ENCODE assay signal across 8 mouse cellular contexts in the genomic region with DNA sequence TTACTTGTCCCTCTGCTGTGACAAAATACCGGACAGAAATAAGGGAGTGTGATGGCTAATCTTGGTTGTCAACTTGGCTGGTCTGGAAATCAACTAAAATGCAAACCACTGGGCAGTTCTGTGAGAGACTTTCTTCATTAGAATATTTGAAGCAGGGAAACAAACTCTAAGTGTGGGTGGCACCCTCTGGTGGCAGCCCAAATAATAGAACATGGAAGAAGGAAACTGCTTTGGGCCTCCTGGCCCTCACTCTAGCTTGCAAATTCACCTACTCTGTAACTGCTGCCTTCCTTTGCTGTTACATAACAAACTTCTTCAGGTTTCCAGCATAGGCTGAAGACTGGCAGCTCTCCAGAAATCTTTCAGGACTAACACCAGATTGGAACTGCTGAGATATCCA. TPM values are rescaled to one million over a fixed set of nuclear protein-coding genes. Genes with fewer than 3 reads are reported as not detected.
DNase-seq lines count a peak whose midpoint lies in the region; ATAC-seq and TF ChIP-seq lines count a peak whose summit lies in the region.

No protein-coding gene starts in this region.

- TF ChIP-seq CTCF in lung, embryonic 14.5 days (IDR thresholded peaks at IDR 0.05; ENCODE audit: low read depth), result peak; percentile 74

- H3K4me3 ChIP-seq in lung, embryonic 14.5 days (ENCODE audit: low read depth, low read length), result no peak overlapping the region

- 0 out of 2 replicates have a peak, but pooled peaks cover under 1% of the 10 kb centered on the region for H3K27me3 ChIP-seq in lung, embryonic 14.5 days (ENCODE audit: insufficient read depth, low read length)

- no peak overlapping the region for H3K9ac ChIP-seq in lung, embryonic 14.5 days

- no peaks in the 10 kb centered on the region for H3K9me3 ChIP-seq in lung, embryonic 14.5 days (ENCODE audit: low read depth, low read length)

- DNase-seq in cerebellum, adult 11 months, result peak; percentile 21
- peak; percentile 15 to 45 for DNase-seq in urinary bladder, adult 18-20 months (ENCODE audit: low spot score in 2 of 2)
- DNase-seq in urinary bladder, postnatal 4 days (ENCODE audit: low spot score in 2 of 2), result no peak
- DNase-seq in embryo, embryonic 11 days, result peak; percentile 63
- DNase-seq in kidney, postnatal 25 days, result peak; percentile 45 to 72
- peak; percentile 81 for DNase-seq in lung, embryonic 14.5 days
- DNase-seq in skeletal muscle tissue, adult 2 months (ENCODE audit: low read depth, low spot score), result peak; percentile 13

- no peaks in the 10 kb centered on the region for H3K36me3 ChIP-seq in lung, embryonic 14.5 days (ENCODE audit: insufficient read depth)

- 29% methylated on average over 1 of the region's 1 CpGs for WGBS in lung, embryonic 14.5 days

- no peaks in the 10 kb centered on the region for H3K4me1 ChIP-seq in lung, embryonic 14.5 days (ENCODE audit: insufficient read depth)

- ATAC-seq in cerebellum, adult (ENCODE audit: insufficient number of reproducible peaks, low FRiP score, low TSS enrichment), result no peak
- ATAC-seq in lung, embryonic 14.5 days (ENCODE audit: insufficient read depth), result no peak

- H3K27ac ChIP-seq in lung, embryonic 14.5 days (ENCODE audit: low read depth), result no peak overlapping the region

- H3K4me2 ChIP-seq in lung, embryonic 14.5 days, result no peak overlapping the region

RNA-seq across cellular contexts. Expression of a gene that starts 58.7 kb away (rescaled TPM):
- polyA plus RNA-seq in lung, embryonic 14.5 days (2014; fragmentation: Nextera tagmentation; extraction: Ambion mirVana), result 2.2 and 2.3 TPM in 2 replicates

Comparison
In these comparisons a context has a peak if more than half of its experiments do, and no peak if none do; other contexts are left out.
1. DNase-seq: peak in cerebellum, adult 11 months (single experiment), urinary bladder, adult 18-20 months (2 of 2), embryo, embryonic 11 days (single experiment), kidney, postnatal 25 days (2 of 2), lung, embryonic 14.5 days (single experiment) and skeletal muscle tissue, adult 2 months (single experiment); none in urinary bladder, postnatal 4 days (0 of 2).